Mouse (Mus musculus): Measurements from ENCODE around the gene Gm42417. TPM values are rescaled to one million over a fixed set of nuclear protein-coding genes. Genes with fewer than 3 reads are reported as not detected.

Gm42417 gene
- polyA plus RNA-seq, 1 experiment from 2014 or later = 0.29 TPM

- no peak for ATAC-seq (ENCODE audit: insufficient number of reproducible peaks, low FRiP score, low TSS enrichment, low read depth)
- Histone ChIP-seq H3K27ac (replicated peaks; ENCODE audit: low read depth, low read length) (no peak overlapping the region), H3K9me3 (ENCODE audit: control insufficient read depth, low read length) (no peaks in the 10 kb centered on the region), H3K4me3 (ENCODE audit: low read depth, low read length) (peak overlapping the region; percentile 96; the same call in 1 of the 2 replicates), H3K4me2 (ENCODE audit: low read depth, severe bottlenecking) (peak overlapping the region; percentile 99), H3K9ac (ENCODE audit: low read length) (peak overlapping the region; percentile 82; the same call in 1 of the 2 replicates), H3K27me3 (ENCODE audit: control insufficient read depth, insufficient read depth, low read length) (no peaks in the 10 kb centered on the region), H3K36me3 (ENCODE audit: control insufficient read depth, insufficient read depth, low read length) (peaks cover 31% of the 10 kb centered on the region), H3K4me1 (ENCODE audit: control insufficient read depth, insufficient read depth, low read length) (peaks cover 34% of the 10 kb centered on the region)
- 73% methylated on average over 21 of the region's 21 CpGs for WGBS
- no peak for DNase-seq (ENCODE audit: low spot score)
Measured at GRCm38 (mm10) chr1:36554633-36555399, 15.6 kb upstream of the Gm42417 start.

DNA sequence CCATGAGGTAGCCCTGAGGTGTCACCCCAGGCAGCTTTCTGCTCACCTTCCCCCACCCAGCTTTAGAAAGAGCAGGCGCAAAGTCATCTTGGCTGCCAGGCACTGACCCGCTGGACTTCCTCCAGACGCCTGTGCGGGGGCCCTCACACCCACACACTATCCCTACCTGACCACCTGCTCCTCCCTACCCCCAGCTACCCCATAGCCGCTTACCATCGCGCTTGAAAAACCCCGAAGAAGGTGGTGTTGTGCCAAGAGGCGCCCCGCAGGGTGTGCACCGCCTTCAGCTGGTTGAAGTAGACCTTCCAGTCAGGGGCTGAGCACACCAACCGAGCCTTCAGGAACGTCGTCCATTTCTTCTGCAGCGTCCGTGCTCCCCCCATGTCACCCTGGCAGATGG, 13.3 kb upstream of the Gm42417 start:
- Histone ChIP-seq H3K4me3 (ENCODE audit: low read depth, low read length) (no peak overlapping the region), H3K9me3 (ENCODE audit: control insufficient read depth, low read length) (no peaks in the 10 kb centered on the region), H3K27me3 (ENCODE audit: control insufficient read depth, insufficient read depth, low read length) (no peaks in the 10 kb centered on the region), H3K4me2 (ENCODE audit: low read depth, severe bottlenecking) (no peak overlapping the region), H3K9ac (ENCODE audit: low read length) (no peak overlapping the region), H3K4me1 (ENCODE audit: control insufficient read depth, insufficient read depth, low read length) (peaks cover 40% of the 10 kb centered on the region), H3K27ac (replicated peaks; ENCODE audit: low read depth, low read length) (no peak overlapping the region), H3K36me3 (ENCODE audit: control insufficient read depth, insufficient read depth, low read length) (peaks cover 36% of the 10 kb centered on the region)
- 92% methylated on average over 16 of the region's 16 CpGs for WGBS
- ATAC-seq (ENCODE audit: insufficient number of reproducible peaks, low FRiP score, low TSS enrichment, low read depth) = no peak
- no peak for DNase-seq (ENCODE audit: low spot score)

DNA sequence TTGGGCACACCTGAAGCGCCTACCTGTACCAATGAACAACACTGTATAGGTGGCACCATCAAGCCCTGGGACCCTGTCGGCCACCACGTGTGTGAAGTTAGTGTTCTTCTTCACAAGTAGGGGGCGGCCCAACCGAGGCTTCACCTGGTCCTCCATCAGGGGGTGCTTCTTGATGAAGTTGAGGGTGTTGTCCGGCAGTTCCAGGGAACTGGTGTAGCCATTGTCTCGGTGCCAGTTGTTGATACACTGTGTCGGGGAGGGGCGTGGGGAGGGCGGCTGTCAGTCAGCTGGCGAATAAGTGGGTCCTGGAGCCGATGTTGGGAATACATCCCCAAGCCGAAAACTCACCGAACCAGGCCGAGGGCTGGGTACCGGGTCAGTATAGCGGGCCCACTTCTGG, 12.7 kb upstream of the Gm42417 start:
- Histone ChIP-seq H3K9me3 (ENCODE audit: control insufficient read depth, low read length) (no peaks in the 10 kb centered on the region), H3K27ac (replicated peaks; ENCODE audit: low read depth, low read length) (no peak overlapping the region), H3K4me3 (ENCODE audit: low read depth, low read length) (no peak overlapping the region), H3K4me2 (ENCODE audit: low read depth, severe bottlenecking) (no peak overlapping the region), H3K4me1 (ENCODE audit: control insufficient read depth, insufficient read depth, low read length) (peaks cover 42% of the 10 kb centered on the region), H3K9ac (ENCODE audit: low read length) (no peak overlapping the region), H3K36me3 (ENCODE audit: control insufficient read depth, insufficient read depth, low read length) (peaks cover 36% of the 10 kb centered on the region), H3K27me3 (ENCODE audit: control insufficient read depth, insufficient read depth, low read length) (no peaks in the 10 kb centered on the region)
- ATAC-seq (ENCODE audit: insufficient number of reproducible peaks, low FRiP score, low TSS enrichment, low read depth) = no peak
- no peak for DNase-seq (ENCODE audit: low spot score)
- WGBS = 87% methylated on average over 17 of the region's 17 CpGs

DNA sequence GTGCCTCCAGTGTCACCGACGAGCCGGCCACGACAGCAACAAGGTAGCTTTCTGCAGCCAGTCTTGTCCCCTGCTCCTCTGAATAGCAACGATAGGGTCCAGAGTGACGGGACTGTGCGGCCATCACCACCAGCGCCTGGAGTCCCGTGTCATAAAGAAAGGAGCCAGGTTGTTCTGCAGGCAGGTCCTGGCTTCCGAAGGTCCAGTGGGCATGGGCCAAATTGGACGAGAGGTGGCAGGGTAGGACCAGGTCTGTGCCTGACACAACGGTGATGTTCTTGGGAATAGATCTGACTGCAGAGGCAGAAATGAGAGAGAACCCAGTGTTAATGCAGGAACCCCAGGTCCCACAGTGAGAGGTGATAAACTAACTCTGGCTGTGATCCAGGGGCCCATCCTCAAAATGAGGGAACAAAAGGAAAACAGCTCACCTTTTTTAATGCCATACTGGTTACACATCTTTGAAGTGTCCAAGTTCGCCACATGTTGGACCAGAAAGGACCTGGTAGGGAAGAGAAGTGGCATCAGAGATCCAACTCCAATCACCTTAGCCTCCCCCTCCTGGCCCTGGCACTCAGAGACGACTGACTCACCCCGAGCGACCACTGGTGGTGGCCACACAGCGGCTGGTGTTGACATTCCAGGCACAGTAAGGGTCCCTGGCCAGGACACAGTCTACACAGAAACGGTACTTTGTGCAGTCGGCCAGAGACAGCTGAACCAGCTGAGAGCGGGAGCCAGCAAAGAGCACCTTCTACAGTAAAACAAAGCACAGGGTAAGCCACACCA, 11.0 kb upstream of the Gm42417 start:
- Histone ChIP-seq H3K4me2 (ENCODE audit: low read depth, severe bottlenecking) (no peak overlapping the region), H3K9me3 (ENCODE audit: control insufficient read depth, low read length) (no peaks in the 10 kb centered on the region), H3K4me1 (ENCODE audit: control insufficient read depth, insufficient read depth, low read length) (peaks cover 41% of the 10 kb centered on the region), H3K9ac (ENCODE audit: low read length) (no peak overlapping the region), H3K27me3 (ENCODE audit: control insufficient read depth, insufficient read depth, low read length) (no peaks in the 10 kb centered on the region), H3K4me3 (ENCODE audit: low read depth, low read length) (no peak overlapping the region), H3K27ac (replicated peaks; ENCODE audit: low read depth, low read length) (no peak overlapping the region), H3K36me3 (ENCODE audit: control insufficient read depth, insufficient read depth, low read length) (peaks cover 36% of the 10 kb centered on the region)
- ATAC-seq (ENCODE audit: insufficient number of reproducible peaks, low FRiP score, low TSS enrichment, low read depth) = no peak
- no peak for DNase-seq (ENCODE audit: low spot score)
- WGBS = 81% methylated on average over 20 of the region's 20 CpGs

DNA sequence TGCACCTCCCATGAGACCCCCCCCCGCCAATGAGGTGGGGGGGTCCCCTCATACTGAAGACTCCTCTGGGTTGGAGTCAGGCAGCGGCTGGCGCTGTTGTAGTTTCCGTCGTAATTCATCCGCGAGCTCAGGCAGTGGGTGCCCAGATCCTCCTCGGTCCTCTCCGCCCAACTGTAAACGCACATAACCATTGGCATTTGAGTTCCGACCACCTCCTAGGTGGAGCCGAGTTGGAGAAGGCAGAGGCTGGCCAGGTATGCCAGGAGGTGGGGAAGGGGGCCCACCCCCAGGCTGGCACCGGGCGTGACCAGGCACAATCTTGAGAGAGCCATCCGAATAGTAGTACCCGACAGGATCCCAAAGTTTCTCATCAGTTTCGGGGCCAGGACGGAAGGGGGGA, 10.3 kb upstream of the Gm42417 start:
- H3K9ac ChIP-seq (ENCODE audit: low read length) = no peak overlapping the region
- 0 out of 2 replicates have a peak overlapping the region, but pooled peaks have one; percentile 7 for H3K4me2 ChIP-seq (ENCODE audit: low read depth, severe bottlenecking)
- H3K9me3 ChIP-seq (ENCODE audit: control insufficient read depth, low read length) = no peaks in the 10 kb centered on the region
- ATAC-seq (ENCODE audit: insufficient number of reproducible peaks, low FRiP score, low TSS enrichment, low read depth) = no peak
- DNase-seq (ENCODE audit: low spot score) = no peak
- peaks cover 34% of the 10 kb centered on the region for H3K4me1 ChIP-seq (ENCODE audit: control insufficient read depth, insufficient read depth, low read length)
- no peak overlapping the region; the same call in 1 of the 2 replicates for H3K27ac ChIP-seq (replicated peaks; ENCODE audit: low read depth, low read length)
- peaks cover 33% of the 10 kb centered on the region for H3K36me3 ChIP-seq (ENCODE audit: control insufficient read depth, insufficient read depth, low read length)
- H3K4me3 ChIP-seq (ENCODE audit: low read depth, low read length) = no peak overlapping the region
- no peaks in the 10 kb centered on the region for H3K27me3 ChIP-seq (ENCODE audit: control insufficient read depth, insufficient read depth, low read length)
- 77% methylated on average over 18 of the region's 18 CpGs for WGBS

DNA sequence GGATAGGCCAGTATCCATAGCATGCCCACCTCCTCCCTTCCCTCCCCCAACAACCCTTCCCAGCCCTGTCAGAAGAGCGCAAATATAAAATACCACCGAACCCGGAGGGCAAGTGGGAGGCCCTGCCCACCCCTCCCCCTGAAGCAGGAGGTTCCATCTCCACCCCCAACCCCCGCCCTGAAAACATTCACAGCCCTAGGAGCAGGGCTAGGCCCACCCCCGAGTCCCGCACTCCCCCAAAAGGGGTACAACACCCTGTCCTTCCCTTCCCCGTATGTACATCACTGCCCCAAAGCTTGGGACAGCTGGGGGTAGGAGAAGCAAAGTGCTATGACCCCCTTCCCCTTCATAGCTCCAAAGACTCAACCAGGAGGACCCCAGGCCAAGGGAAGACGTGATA, 9.5 kb upstream of the Gm42417 start:
- no peak for DNase-seq (ENCODE audit: low spot score)
- peaks cover 30% of the 10 kb centered on the region for H3K36me3 ChIP-seq (ENCODE audit: control insufficient read depth, insufficient read depth, low read length)
- H3K9me3 ChIP-seq (ENCODE audit: control insufficient read depth, low read length) = no peaks in the 10 kb centered on the region
- H3K4me2 ChIP-seq (ENCODE audit: low read depth, severe bottlenecking) = 0 out of 2 replicates have a peak overlapping the region, but pooled peaks have one; percentile 7
- no peaks in the 10 kb centered on the region for H3K27me3 ChIP-seq (ENCODE audit: control insufficient read depth, insufficient read depth, low read length)
- WGBS = 50% methylated on average over 8 of the region's 8 CpGs
- H3K4me1 ChIP-seq (ENCODE audit: control insufficient read depth, insufficient read depth, low read length) = peaks cover 28% of the 10 kb centered on the region
- H3K27ac ChIP-seq (replicated peaks; ENCODE audit: low read depth, low read length) = no peak overlapping the region; the same call in 1 of the 2 replicates
- H3K9ac ChIP-seq (ENCODE audit: low read length) = no peak overlapping the region
- H3K4me3 ChIP-seq (ENCODE audit: low read depth, low read length) = no peak overlapping the region
- no peak for ATAC-seq (ENCODE audit: insufficient number of reproducible peaks, low FRiP score, low TSS enrichment, low read depth)

DNA sequence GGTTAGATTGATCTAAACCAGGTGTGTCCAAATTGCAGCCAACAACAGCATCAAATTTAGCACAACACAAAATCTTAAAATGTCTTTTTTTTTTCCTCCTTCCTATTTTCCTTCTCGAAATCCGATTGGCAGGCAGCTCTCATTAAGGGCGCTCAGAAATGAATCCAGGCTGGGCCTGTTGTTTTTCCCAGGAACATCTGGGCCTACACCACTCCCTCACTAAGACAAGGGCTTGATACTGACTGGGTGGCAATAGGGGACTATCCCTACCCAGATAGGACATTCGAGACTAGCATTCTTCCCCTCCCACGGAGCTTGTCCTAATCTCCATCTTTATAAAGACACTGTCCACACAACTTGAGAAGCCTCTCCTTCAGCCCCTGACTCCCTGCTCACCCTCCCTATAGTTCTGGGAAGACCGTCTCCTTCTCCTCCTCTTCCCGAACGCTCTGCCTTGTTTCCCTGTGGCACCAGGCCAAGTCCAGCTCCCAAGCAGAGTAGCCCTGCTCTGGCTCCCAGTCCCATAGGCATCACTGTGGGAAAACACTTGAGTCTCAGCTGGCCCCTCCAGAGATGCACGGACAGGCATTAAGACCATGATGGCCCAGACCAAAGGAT, 8.9 kb upstream of the Gm42417 start:
- Histone ChIP-seq H3K4me3 (ENCODE audit: low read depth, low read length) (no peak overlapping the region), H3K4me2 (ENCODE audit: low read depth, severe bottlenecking) (no peak overlapping the region), H3K9me3 (ENCODE audit: control insufficient read depth, low read length) (no peaks in the 10 kb centered on the region), H3K27ac (replicated peaks; ENCODE audit: low read depth, low read length) (peak overlapping the region; percentile 53), H3K9ac (ENCODE audit: low read length) (no peak overlapping the region), H3K36me3 (ENCODE audit: control insufficient read depth, insufficient read depth, low read length) (peaks cover 25% of the 10 kb centered on the region), H3K27me3 (ENCODE audit: control insufficient read depth, insufficient read depth, low read length) (no peaks in the 10 kb centered on the region), H3K4me1 (ENCODE audit: control insufficient read depth, insufficient read depth, low read length) (peaks cover 28% of the 10 kb centered on the region)
- DNase-seq (ENCODE audit: low spot score) (no peak), ATAC-seq (ENCODE audit: insufficient number of reproducible peaks, low FRiP score, low TSS enrichment, low read depth) (no peak)
- WGBS = 42% methylated on average over 9 of the region's 9 CpGs

GRCm38 (mm10) chr1:36546888-36547471, 7.8 kb upstream of the Gm42417 start, which contains the start of gene Ankrd39:
Ankrd39 (minus strand) TSS chr1:36547445.
- H3K27me3 ChIP-seq (ENCODE audit: control insufficient read depth, insufficient read depth, low read length) = no peaks in the 10 kb centered on the region
- H3K36me3 ChIP-seq (ENCODE audit: control insufficient read depth, insufficient read depth, low read length) = peaks cover 17% of the 10 kb centered on the region; the same call in 1 of the 2 replicates
- under 1% methylated on average over 43 of the region's 43 CpGs for WGBS
- peak within 1 kb of the TSS; percentile 56 for H3K27ac ChIP-seq (replicated peaks; ENCODE audit: low read depth, low read length)
- H3K4me2 ChIP-seq (ENCODE audit: low read depth, severe bottlenecking) = peak within 1 kb of the TSS; percentile 69
- H3K9me3 ChIP-seq (ENCODE audit: control insufficient read depth, low read length) = no peaks in the 10 kb centered on the region
- ATAC-seq (ENCODE audit: insufficient number of reproducible peaks, low FRiP score, low TSS enrichment, low read depth) (peak; percentile 93), DNase-seq (ENCODE audit: low spot score) (peak; percentile 97)
- H3K4me3 ChIP-seq (ENCODE audit: low read depth, low read length) = peak within 1 kb of the TSS; percentile 68
- H3K4me1 ChIP-seq (ENCODE audit: control insufficient read depth, insufficient read depth, low read length) = peaks cover 28% of the 10 kb centered on the region
- peak within 1 kb of the TSS; percentile 78 for H3K9ac ChIP-seq (ENCODE audit: low read length)

Measured in limb, embryonic 11.5 days (tissue).